Mouse (Mus musculus): Measurements from ENCODE around the gene Elovl7.

- TF ChIP-seq CTCF (IDR thresholded peaks at IDR 0.05; ENCODE audit: low read depth, low read length) (no peak), GATA1 (IDR thresholded peaks at IDR 0.05; ENCODE audit: borderline replicate concordance, low read length) (no peak)
Observed at GRCm38 (mm10) chr13:108276561-108276960, 62.4 kb downstream of the Elovl7 start.
